Mouse (Mus musculus) frontal cortex, postnatal 25 days (tissue): ENCODE measurements around the gene Glp2r.

Experiments used
- DNase-seq, 2 experiments: peaks; one replicate each; pipeline ENCODE4 v3.0.0; 2022; ENCODE audit warnings: low spot score in 2 of 2

Glp2r gene

DNA sequence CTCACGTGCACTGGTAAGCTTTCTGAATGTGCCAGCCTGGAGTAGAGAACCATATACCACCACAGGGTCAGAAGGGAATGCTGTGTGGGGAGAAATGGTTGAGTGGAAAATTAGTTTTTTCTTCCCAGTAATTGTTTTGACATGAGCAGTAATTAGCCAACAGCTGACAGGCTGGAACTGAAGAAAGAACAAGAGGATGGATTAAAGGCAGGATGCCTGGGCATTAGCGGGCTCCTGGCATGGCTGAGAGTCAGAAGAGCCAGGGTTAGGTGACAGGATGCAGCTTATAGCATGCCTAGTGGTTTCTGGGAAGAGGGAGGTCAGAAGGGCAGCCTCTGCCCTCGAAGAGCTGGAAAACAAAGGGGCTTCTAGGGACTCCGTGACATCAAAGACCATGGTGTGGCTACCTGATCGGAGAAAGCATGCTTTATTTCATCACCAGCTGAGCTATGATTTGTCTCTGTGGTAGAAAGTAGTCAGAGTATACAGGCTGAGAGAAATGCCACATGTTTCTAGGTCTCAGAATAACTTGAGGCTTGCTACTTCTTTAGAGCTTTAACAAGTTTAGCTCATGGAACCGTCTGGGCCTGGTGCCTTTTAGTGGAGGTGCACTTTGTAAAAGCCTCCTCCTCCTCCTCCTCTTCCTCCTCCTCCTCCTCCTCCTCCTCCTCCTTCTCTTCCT lies 133.9 kb downstream of the Glp2r start:
- DNase-seq = no peak

DNA sequence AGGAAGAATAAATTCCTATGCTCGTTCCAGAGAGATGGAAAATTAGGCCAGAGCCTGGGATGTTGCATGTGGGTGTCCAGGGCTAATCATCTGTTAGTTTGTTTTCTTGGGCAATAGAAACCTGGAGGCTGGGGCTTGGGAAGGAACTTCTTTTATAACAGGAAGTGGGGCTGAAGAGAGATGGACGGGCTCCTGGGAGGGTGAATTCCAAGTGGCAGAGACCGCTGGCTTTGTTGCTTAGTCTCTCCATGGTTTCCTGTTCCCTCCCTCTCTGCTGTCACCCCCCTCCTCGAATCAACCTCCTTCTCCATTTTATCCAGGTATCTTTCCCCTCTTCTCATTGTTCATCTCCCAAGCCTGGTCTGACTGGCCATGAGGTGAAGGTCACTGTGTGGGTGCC lies 134.8 kb downstream of the Glp2r start:
- DNase-seq = no peak

DNA sequence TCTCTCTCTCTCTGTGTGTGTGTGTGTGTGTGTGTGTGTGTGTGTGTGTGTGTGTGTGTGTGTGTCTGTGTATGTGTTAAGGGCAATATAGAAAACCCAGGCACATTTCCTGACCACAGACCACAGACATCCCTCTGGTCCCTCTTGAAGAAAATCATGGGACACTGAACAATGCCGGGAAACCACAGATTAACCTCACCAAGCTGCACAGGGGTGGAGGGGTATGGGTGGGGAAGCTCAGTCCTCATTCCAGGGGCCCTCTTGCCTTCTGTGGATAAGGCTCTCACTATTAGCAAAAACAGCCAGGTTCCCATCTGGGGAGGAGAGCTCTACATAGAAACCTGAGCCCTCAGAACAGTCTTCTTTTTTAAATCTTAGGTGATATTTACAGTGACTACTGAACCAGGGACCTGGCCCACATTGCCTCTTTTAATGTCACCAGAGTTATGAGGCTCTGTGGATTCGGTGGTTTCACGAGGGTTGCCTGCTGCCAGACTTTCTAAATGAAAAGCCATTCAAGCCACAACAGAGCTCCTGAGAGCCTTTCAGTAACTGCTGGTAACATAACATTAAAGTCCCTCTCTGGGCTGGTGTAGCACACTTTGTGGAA lies 137.2 kb downstream of the Glp2r start:
- no peak for DNase-seq

DNA sequence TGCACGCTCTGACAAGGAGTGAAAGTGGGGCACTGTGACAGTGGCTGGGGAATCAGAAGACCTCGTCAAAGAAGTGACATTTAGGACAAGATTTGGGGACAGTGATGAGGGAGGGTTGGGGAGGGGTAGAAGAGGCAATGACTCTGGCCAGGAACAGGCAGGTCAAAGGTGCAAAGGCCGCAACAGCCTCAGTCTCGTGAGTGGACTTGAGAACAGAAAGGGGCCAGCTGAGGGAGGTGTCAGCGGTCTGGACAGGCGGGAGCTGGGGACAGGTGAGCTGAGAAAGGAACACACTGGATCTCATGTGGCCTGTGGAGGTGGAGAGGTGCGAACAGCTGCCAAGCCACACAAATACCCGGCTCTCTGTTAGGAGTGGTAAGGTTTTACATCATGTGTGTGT lies 138.0 kb downstream of the Glp2r start:
- no peak for DNase-seq

DNA sequence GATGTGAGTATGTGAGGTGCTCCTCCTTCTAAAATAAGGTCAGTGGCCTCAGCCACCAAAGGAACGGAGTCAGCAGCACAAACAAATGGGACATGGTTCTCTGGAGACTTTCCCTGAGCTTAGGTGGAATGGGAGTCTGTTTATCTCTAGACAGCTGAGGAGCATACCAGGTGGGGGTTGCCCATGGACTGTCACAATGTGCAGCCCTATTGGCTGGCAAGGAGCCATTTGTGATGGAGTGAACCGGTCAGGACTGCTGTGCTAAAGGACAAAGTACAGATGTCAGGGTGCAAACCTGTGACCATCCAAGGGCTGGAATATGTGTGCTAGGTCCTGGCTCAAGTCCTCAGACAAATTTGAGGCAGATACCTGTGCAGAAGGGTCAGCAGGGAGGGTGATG lies 142.4 kb downstream of the Glp2r start:
- DNase-seq = no peak

DNA sequence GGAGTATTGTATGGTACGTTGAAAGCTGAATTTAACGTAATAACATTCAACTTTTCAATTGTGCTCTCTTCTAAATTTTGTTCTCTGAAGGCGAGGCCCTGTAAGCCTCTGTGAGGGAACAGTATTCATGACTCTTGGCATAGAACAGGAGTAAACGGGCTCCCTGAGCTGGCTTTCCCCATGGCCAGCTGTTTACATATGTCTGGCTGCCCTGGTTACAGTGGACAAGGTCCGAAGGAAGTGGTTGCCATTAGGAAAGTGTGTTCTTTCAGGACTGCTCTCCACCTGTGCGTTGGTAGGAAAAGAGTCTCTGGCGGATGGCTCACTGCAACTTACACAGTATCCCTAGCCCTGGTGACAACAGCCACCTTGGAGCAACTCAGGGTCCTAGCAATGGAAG lies 143.8 kb downstream of the Glp2r start:
- no peak for DNase-seq

DNA sequence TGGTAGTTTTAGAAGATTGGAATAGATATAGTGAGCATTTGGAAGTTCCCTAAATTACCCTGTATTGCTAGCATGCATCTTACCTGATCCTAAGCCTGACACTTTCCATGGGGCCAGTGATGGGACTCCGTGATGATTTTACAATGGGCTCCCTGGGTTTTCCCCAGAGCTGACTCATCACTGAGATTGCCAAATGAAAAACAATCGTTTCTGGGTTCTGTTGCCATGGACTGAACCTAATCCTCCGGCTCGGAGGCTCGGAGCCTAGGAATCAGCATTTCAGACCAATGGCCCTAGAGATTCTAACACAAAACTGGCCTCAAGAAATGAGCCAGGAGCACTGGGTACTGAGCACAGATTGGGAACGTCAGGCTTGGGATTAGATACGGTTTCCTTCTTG lies 148.6 kb downstream of the Glp2r start:
- no peak for DNase-seq

DNA sequence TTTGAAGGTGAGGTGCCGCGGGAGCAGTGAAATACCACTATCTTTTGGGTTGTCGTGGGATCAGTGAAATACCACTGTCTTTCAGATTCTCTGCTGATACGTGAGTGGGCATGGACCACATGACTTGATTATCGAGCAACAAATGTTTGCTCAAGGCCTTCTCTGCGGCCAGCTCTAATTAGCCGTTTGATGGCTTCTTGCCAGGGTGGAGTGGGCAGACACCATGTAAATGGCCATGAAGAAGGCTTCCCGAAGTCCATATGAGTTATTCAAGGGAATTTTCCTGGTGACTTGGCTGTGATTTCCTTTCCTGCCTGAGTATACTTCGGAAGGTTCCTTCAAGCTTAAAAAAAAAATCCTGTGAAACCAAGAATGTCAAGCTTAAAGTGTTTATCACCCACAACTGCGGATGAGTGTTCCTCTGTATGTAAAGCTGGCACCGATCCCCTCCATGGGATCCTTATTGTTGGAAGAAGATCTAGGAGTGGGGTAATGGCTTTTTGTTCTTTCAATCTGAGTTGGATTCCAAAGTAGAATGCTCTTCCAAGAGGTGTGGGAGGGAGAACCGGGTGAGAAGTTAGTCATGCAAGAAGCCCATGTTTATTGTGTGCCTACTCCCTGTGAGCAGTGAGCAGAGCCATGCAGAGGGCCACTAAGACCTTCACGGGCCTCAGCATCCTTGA lies 154.3 kb downstream of the Glp2r start:
- DNase-seq = no peak

DNA sequence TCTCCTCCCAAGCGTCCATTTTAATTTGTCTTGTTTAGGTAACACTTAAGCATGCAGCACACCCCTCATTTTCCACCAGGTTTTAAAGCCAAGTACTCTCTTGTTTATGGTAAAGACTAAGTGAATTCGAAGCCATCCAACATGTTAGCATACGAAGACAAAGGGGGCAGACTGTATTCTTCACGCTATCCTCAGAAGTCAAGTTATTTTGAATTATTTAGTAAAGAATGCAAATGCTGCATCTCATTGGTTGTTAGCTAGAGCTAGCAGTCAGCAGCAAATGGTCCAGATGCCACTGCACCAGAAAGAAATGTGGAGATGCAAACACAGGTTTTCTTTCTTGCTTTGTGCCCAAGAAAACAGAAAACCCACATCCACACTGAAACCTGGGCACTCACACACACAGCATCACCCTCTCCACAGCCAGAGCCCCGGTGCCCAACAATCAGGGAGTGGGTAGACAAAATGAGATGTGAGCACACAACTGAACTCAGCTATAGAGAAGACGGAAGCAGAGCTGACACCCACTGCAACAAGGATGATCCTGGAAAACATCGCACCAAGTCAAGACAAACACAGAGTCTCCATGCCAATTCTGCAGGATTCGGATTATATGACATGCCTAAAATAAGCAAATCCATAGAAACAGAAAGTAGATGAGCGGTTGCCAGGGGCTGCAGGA lies 158.7 kb downstream of the Glp2r start:
- DNase-seq = no peak
